Mouse (Mus musculus): ENCODE results near the gene Rab43.

- peak; percentile 17; the same call in 1 of the 2 replicates for TF ChIP-seq CTCF (IDR thresholded peaks at IDR 0.05; ENCODE audit: low read depth)
- TF ChIP-seq EP300 (IDR thresholded peaks at IDR 0.05; ENCODE audit: low read depth), result no peak
Measured at GRCm38 (mm10) chr6:87779174-87780165, 32.5 kb downstream of the Rab43 start.
